Mouse (Mus musculus) MEL (cell line): ENCODE data around the gene Serpinb12. TPM values are rescaled to one million over a fixed set of nuclear protein-coding genes. Genes with fewer than 3 reads are reported as not detected.

Source experiments
- DNase-seq: peaks from one replicate; pipeline ENCODE4 v3.0.0; 2011; ENCODE audit warnings: low read depth, low spot score
- H3K27ac ChIP-seq: 2 replicates; pipeline ENCODE4 v1.5.1; 2012; ENCODE audit warnings: low read depth, mild to moderate bottlenecking, control low read depth, low read length, moderate library complexity; ENCODE audit not compliant: control insufficient read depth
- H3K27me3 ChIP-seq, 2 experiments: fragments of 150-350 bp in 1 of 2; sonication (generic) in 1 of 2; 2 replicates each; pipeline ENCODE4 v1.6.1; 2012; ENCODE audit warnings: low read length in 2 of 2, mild to moderate bottlenecking in 2 of 2, improper control_type of control experiment in 1 of 2, moderate library complexity in 1 of 2; ENCODE audit not compliant: insufficient read depth in 2 of 2, control insufficient read depth in 1 of 2
- H3K36me3 ChIP-seq, 2 experiments: 2 replicates each; pipeline ENCODE4 v1.6.1; 2012 to 2014; ENCODE audit warnings: low read length in 2 of 2, improper control_type of control experiment in 1 of 2, inconsistent platforms in 1 of 2, mild to moderate bottlenecking in 1 of 2; ENCODE audit not compliant: insufficient read depth in 2 of 2, control insufficient read depth in 1 of 2
- H3K4me1 ChIP-seq, 2 experiments: fragments of 150-350 bp in 1 of 2; sonication (generic) in 1 of 2; 2 replicates each; pipeline ENCODE4 v1.6.1; 2012; ENCODE audit warnings: low read length in 2 of 2, improper control_type of control experiment in 1 of 2, mild to moderate bottlenecking in 1 of 2; ENCODE audit not compliant: insufficient read depth in 2 of 2, control insufficient read depth in 1 of 2
- H3K4me3 ChIP-seq, 2 experiments: fragments of 150-350 bp in 1 of 2; sonication (generic) in 1 of 2; 2 replicates each; pipeline ENCODE4 v1.5.1; 2012; ENCODE audit warnings: low read depth in 2 of 2, low read length in 2 of 2, mild to moderate bottlenecking in 2 of 2, moderate library complexity in 2 of 2, control low read depth in 1 of 2, improper control_type of control experiment in 1 of 2; ENCODE audit not compliant: control insufficient read depth in 1 of 2, insufficient read depth in 1 of 2
- H3K79me2 ChIP-seq: 2 replicates; pipeline ENCODE4 v1.6.1; 2012; ENCODE audit warnings: mild to moderate bottlenecking, low read length, moderate library complexity; ENCODE audit not compliant: control insufficient read depth, poor library complexity, insufficient read depth
- H3K9ac ChIP-seq: 2 replicates; pipeline ENCODE4 v1.6.1; 2012; ENCODE audit warnings: low read depth, mild to moderate bottlenecking, control low read depth, low read length, moderate library complexity; ENCODE audit not compliant: control insufficient read depth, poor library complexity, severe bottlenecking
- H3K9me3 ChIP-seq: fragments of 150-350 bp; sonication (generic); replicated peaks from 2 replicates; pipeline ENCODE4 v1.6.1; 2012; ENCODE audit warnings: mild to moderate bottlenecking, low read length, improper control_type of control experiment, moderate library complexity; ENCODE audit not compliant: insufficient read depth
- BHLHE40 ChIP-seq: IDR thresholded peaks from 2 replicates; pipeline ENCODE4 v1.6.1; 2012; ENCODE audit warnings: low read depth, mild to moderate bottlenecking, inconsistent platforms, low read length, improper control_type of control experiment, borderline replicate concordance
- CHD2 ChIP-seq: IDR thresholded peaks from 2 replicates; pipeline ENCODE4 v1.6.1; 2011; ENCODE audit warnings: low read length, improper control_type of control experiment
- E2F4 ChIP-seq: IDR thresholded peaks from 2 replicates; pipeline ENCODE4 v1.6.1; 2011; ENCODE audit warnings: low read depth, low read length, improper control_type of control experiment, borderline replicate concordance
- EP300 ChIP-seq, 2 experiments: IDR thresholded peaks; 2 replicates each; pipeline ENCODE4 v1.6.1; 2011; ENCODE audit warnings: improper control_type of control experiment in 2 of 2, low read length in 2 of 2, low read depth in 1 of 2, mild to moderate bottlenecking in 1 of 2
- ETS1 ChIP-seq: IDR thresholded peaks from 2 replicates; pipeline ENCODE4 v1.6.1; 2012; ENCODE audit warnings: low read depth, mild to moderate bottlenecking, inconsistent platforms, low read length, improper control_type of control experiment, moderate library complexity
- GATA1 ChIP-seq: IDR thresholded peaks from 2 replicates; pipeline ENCODE4 v1.6.1; 2011; ENCODE audit warnings: low read depth, low read length, improper control_type of control experiment
- HCFC1 ChIP-seq: IDR thresholded peaks from 2 replicates; pipeline ENCODE4 v1.6.1; 2012; ENCODE audit warnings: low read depth, mild to moderate bottlenecking, inconsistent platforms, low read length, improper control_type of control experiment, moderate library complexity
- KAT2A ChIP-seq: conservative IDR thresholded peaks from 2 replicates; pipeline ENCODE4 v1.6.1; 2012; ENCODE audit warnings: low read depth, low read length, improper control_type of control experiment, inconsistent platforms
- MAFK ChIP-seq: IDR thresholded peaks from 2 replicates; pipeline ENCODE4 v1.6.1; 2011; ENCODE audit warnings: low read depth, mild to moderate bottlenecking, low read length, improper control_type of control experiment, borderline replicate concordance
- MAX ChIP-seq: IDR thresholded peaks from 2 replicates; pipeline ENCODE4 v1.6.1; 2011; ENCODE audit warnings: low read length, improper control_type of control experiment
- MEF2A ChIP-seq: IDR thresholded peaks from 2 replicates; pipeline ENCODE4 v1.6.1; 2014; ENCODE audit warnings: low read depth, mild to moderate bottlenecking, inconsistent platforms, low read length, improper control_type of control experiment; ENCODE audit not compliant: poor library complexity, insufficient replicate concordance, severe bottlenecking; ENCODE audit errors: extremely low read depth
- MXI1 ChIP-seq: IDR thresholded peaks from 2 replicates; pipeline ENCODE4 v1.6.1; 2011; ENCODE audit warnings: mild to moderate bottlenecking, low read depth, low read length, improper control_type of control experiment
- NELFE ChIP-seq: IDR thresholded peaks from 2 replicates; pipeline ENCODE4 v1.6.1; 2011; ENCODE audit warnings: low read depth, low read length, improper control_type of control experiment
- POLR2A ChIP-seq, 2 experiments: IDR thresholded peaks; 2 replicates each; pipeline ENCODE4 v1.6.1; 2011 to 2012; ENCODE audit warnings: low read length in 2 of 2, mild to moderate bottlenecking in 2 of 2, control low read depth in 1 of 2, improper control_type of control experiment in 1 of 2, low read depth in 1 of 2, moderate library complexity in 1 of 2; ENCODE audit not compliant: control insufficient read depth in 1 of 2, insufficient read depth in 1 of 2, poor library complexity in 1 of 2
- RAD21 ChIP-seq: IDR thresholded peaks from 2 replicates; pipeline ENCODE4 v1.6.1; 2011; ENCODE audit warnings: mild to moderate bottlenecking, low read depth, low read length, improper control_type of control experiment
- SIN3A ChIP-seq: IDR thresholded peaks from 2 replicates; pipeline ENCODE4 v1.6.1; 2012; ENCODE audit warnings: low read length, improper control_type of control experiment, inconsistent platforms
- TAL1 ChIP-seq: IDR thresholded peaks from 2 replicates; pipeline ENCODE4 v1.6.1; 2012; ENCODE audit warnings: mild to moderate bottlenecking, inconsistent platforms, low read length, moderate library complexity, mixed read lengths
- TBP ChIP-seq: IDR thresholded peaks from 2 replicates; pipeline ENCODE4 v1.8.0; 2011; ENCODE audit warnings: low read depth, low read length, improper control_type of control experiment
- USF2 ChIP-seq, 2 experiments: IDR thresholded peaks; 2 replicates each; pipeline ENCODE4 v1.6.1; 2011 to 2012; ENCODE audit warnings: improper control_type of control experiment in 2 of 2, low read length in 2 of 2, borderline replicate concordance in 1 of 2, inconsistent platforms in 1 of 2, low read depth in 1 of 2, mild to moderate bottlenecking in 1 of 2; ENCODE audit not compliant: insufficient read depth in 1 of 2
- ZKSCAN1 ChIP-seq: IDR thresholded peaks from 2 replicates; pipeline ENCODE4 v1.6.1; 2012; ENCODE audit warnings: low read depth, mild to moderate bottlenecking, inconsistent platforms, low read length, improper control_type of control experiment, moderate library complexity
- ZNF384 ChIP-seq: IDR thresholded peaks from 2 replicates; pipeline ENCODE4 v1.6.1; 2012; ENCODE audit warnings: low read depth, mild to moderate bottlenecking, inconsistent platforms, low read length, improper control_type of control experiment
- polyA plus RNA-seq, 2 experiments: library from polyadenylated mRNA; stranded (reverse) in 1 of 2; unstranded in 1 of 2; fragments of >175 nt in 1 of 2; fragments of >200 nt in 1 of 2; gene quantifications; 2 replicates each; pipeline versions ENCODE4 v1.2.1 to v1.2.4; 2012; ENCODE audit warnings: low replicate concordance in 2 of 2, low read depth in 1 of 2; ENCODE audit not compliant: insufficient read length in 2 of 2, insufficient read depth in 1 of 2, missing spikeins in 1 of 2
- total RNA-seq: library from RNA; depleted of rRNA; stranded (reverse); fragments of 300-350 nt; gene quantifications from 2 replicates; pipeline ENCODE4 v1.2.3, GENCODE M21; 2012

The Serpinb12 gene
- total and polyA plus RNA-seq, 3 experiments: not detected

DNA sequence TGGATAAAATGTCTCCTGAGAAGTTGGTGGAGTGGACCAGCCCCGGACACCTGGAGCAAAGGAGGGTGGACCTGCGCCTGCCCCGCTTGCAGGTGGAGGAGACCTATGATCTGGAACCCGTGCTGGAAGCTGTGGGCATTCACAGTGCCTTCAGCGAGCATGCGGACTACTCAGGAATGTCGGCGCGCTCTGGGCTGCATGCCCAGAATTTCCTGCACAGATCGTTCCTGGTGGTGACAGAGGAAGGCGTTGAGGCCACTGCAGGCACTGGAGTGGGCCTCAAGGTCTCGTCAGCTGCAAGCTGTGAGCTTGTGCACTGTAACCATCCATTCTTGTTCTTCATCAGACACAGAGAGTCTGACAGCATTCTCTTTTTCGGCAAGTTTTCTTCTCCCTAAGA, 66.2 kb downstream of the Serpinb12 start:
- no peak for TF ChIP-seq ETS1
- TF ChIP-seq GATA1: no peak
- TF ChIP-seq EP300 (IDR thresholded peaks at IDR 0.05; ENCODE audit: low read depth in 1 of 2, low read length in 2 of 2): no peak
- no peak for TF ChIP-seq USF2 (IDR thresholded peaks at IDR 0.05; ENCODE audit: borderline replicate concordance in 1 of 2, insufficient read depth in 1 of 2, low read depth in 1 of 2, low read length in 2 of 2)
- TF ChIP-seq RAD21: no peak
- TF ChIP-seq E2F4: no peak
- TF ChIP-seq ZNF384: no peak
- no peak for TF ChIP-seq BHLHE40
- TF ChIP-seq SIN3A: no peak
- no peak for TF ChIP-seq ZKSCAN1
- no peak for TF ChIP-seq POLR2A (IDR thresholded peaks at IDR 0.05; ENCODE audit: control insufficient read depth in 1 of 2, insufficient read depth in 1 of 2, low read depth in 1 of 2, low read length in 2 of 2, poor library complexity in 1 of 2)
- no peak for TF ChIP-seq MEF2A
- no peak for TF ChIP-seq HCFC1
- no peak for TF ChIP-seq KAT2A
- no peak for TF ChIP-seq MAFK
- TF ChIP-seq MXI1: no peak
- TF ChIP-seq TAL1: no peak
- TF ChIP-seq MAX: no peak
- TF ChIP-seq TBP: no peak
- no peak for TF ChIP-seq CHD2
- Histone ChIP-seq H3K36me3 (no peaks in the 10 kb centered on the region), H3K27me3 (peaks cover 0 to 5% of the 10 kb centered on the region in 2 experiments), H3K4me3 (no peak overlapping the region), H3K4me1 (no peaks in the 10 kb centered on the region), H3K9me3 (no peaks in the 10 kb centered on the region), H3K27ac (no peak overlapping the region), H3K79me2 (no peaks in the 10 kb centered on the region), H3K9ac (no peak overlapping the region)
- DNase-seq: no peak

DNA sequence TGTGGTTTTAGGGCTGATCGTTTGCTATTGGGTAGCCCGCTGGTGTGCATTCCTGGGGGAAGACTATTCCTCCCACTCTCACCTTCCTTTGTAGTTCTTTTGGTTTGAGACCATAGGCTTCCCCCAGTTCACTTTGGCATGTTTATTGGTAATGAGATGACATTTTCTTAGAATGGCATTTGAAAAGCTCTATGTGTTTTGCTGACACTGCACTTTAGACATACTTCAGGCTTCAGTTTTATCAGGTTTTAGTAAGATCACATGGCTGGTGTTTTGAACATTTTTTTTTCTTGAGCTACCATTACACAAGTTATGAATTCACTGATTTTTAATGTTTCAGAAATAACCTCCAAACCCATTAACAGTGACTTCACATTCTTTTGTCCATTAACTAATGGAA, 67.5 kb downstream of the Serpinb12 start:
- Histone ChIP-seq H3K4me3 (no peak overlapping the region), H3K9me3 (no peaks in the 10 kb centered on the region), H3K4me1 (no peaks in the 10 kb centered on the region), H3K27ac (no peak overlapping the region), H3K9ac (no peak overlapping the region), H3K27me3 (peaks cover 0 to 8% of the 10 kb centered on the region in 2 experiments), H3K79me2 (no peaks in the 10 kb centered on the region), H3K36me3 (no peaks in the 10 kb centered on the region)
- no peak for DNase-seq
- peak; percentile 83 for TF ChIP-seq MAFK
- no peak for TF ChIP-seq NELFE
